ENCODE assay signal across 8 mouse cellular contexts in the genomic region with DNA sequence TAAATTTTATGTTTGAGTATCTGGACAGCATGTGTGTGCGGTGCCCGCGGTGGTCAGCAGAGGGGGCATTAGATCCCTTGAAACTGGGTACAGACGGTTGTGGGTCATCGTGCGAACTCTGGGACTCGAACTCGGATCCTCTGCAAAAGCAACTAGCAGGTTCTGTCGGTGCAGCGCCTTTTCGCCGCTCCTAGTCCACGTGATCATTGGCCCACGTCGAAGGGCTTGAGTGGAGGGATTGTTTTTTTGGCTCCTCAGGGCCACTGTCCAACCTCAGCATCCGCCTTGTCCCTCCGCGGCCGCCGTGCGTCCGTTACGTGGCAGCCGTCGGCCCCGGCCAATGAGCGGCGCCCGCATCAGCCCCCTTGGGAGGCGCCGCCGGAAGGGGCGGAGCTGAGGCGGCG. TPM values are rescaled to one million over a fixed set of nuclear protein-coding genes. Genes with fewer than 3 reads are reported as not detected.
DNase-seq lines count a peak whose midpoint lies in the region; ATAC-seq lines count a peak whose summit lies in the region.

A gene (plus strand): TSS at position 313 of the 404 bp plus-strand sequence.

- peak; percentile 98 for DNase-seq in adrenal gland, adult (ENCODE audit: inconsistent age in 2 of 2, low spot score in 1 of 2)
- DNase-seq in embryo, embryonic 10.5 days (ENCODE audit: low spot score) = peak; percentile 97
- DNase-seq in gastrocnemius, postnatal 14 days = peak; percentile 96
- peak; percentile 97 for DNase-seq in left cerebral cortex, postnatal 10 days (ENCODE audit: extremely low spot score in 1 of 2, low spot score in 2 of 2)
- peak; percentile 98 for DNase-seq in right cerebral cortex, postnatal 25 days
- peak; percentile 93 to 95 for DNase-seq in urinary bladder, postnatal 4 days (ENCODE audit: low spot score in 2 of 2)

- ATAC-seq in inflammation-experienced regulatory T-cells, adult 6 months = peak; percentile 91
- peak; percentile 90 for ATAC-seq in megakaryocyte-erythroid progenitor cell, adult 5-6 weeks (replicated peaks; ENCODE audit: low FRiP score, low TSS enrichment, poor library complexity, severe bottlenecking)

- intact Hi-C loops in gastrocnemius, postnatal 14 days (cut with DNase I; ENCODE audit: low total_unique reads) = loop anchor here (5.0 kb wide), 1 partner anchor 113 kb away; a partner anchor contains a TSS
- intact Hi-C loops in left cerebral cortex, postnatal 10 days (cut with DNase I) = no loop called here

RNA-seq across cellular contexts. Expression of the gene that starts here (rescaled TPM):
- total RNA-seq in gastrocnemius, postnatal 14 days (2021) = 100 to 1,000 TPM; 138 to 152 TPM
- polyA plus RNA-seq in inflammation-experienced regulatory T-cells, adult 6 months (2017; shearing (Covaris generic)) = 100 to 1,000 TPM in 1 of 3 experiments, 10 to 100 TPM in 2; 41.3 to 124 (median 59.1) TPM
- total RNA-seq in left cerebral cortex, postnatal 10 days (2021) = 100 to 1,000 TPM; 102 to 110 TPM
- total RNA-seq in megakaryocyte-erythroid progenitor cell, adult 5-6 weeks (2014; fragmentation: Nextera tagmentation) = 300 and 349 TPM in 2 replicates
- total RNA-seq in megakaryocyte-erythroid progenitor cell, adult 5-6 weeks (2017) = 809 and 870 TPM in 2 replicates

Comparison
In these comparisons a context has a peak if more than half of its experiments do, and no peak if none do; other contexts are left out.
1. Peak in every context shown above with its lines: DNase-seq and ATAC-seq.